Mouse (Mus musculus): Measurements from ENCODE around the gene Picalm. TPM values are rescaled to one million over a fixed set of nuclear protein-coding genes. Genes with fewer than 3 reads are reported as not detected.
A peak's percentile ranks its signal among the peaks of the same experiment; 100 is the strongest.

The Picalm gene
- polyA plus RNA-seq, 1 experiment from 2014 or later = 51.1 TPM

GRCm38 (mm10) chr7:90258701-90259100 is 128.7 kb downstream of the Picalm start:
- 78% methylated on average over 2 of the region's 2 CpGs for WGBS (ENCODE audit: insufficient replicate concordance)
- Histone ChIP-seq H3K4me2 (no peak overlapping the region), H3K9me3 (replicated peaks) (no peaks in the 10 kb centered on the region), H3K27ac (no peak overlapping the region), H3K27me3 (no peaks in the 10 kb centered on the region), H3K4me3 (replicated peaks) (no peak overlapping the region), H3K4me1 (replicated peaks) (peaks cover 4% of the 10 kb centered on the region; the same call in 1 of the 2 replicates), H3K9ac (no peak overlapping the region), H3K36me3 (no peaks in the 10 kb centered on the region)
- DNase-seq (no peak), ATAC-seq (ENCODE audit: low read depth) (no peak)

- Histone ChIP-seq H3K9me3 (replicated peaks) (no peaks in the 10 kb centered on the region), H3K27me3 (no peaks in the 10 kb centered on the region), H3K27ac (no peak overlapping the region), H3K4me1 (replicated peaks) (0 out of 2 replicates have a peak, but pooled peaks cover 4% of the 10 kb centered on the region), H3K36me3 (no peaks in the 10 kb centered on the region), H3K9ac (no peak overlapping the region), H3K4me3 (replicated peaks) (no peak overlapping the region), H3K4me2 (no peak overlapping the region)
- 22% methylated on average over 2 of the region's 2 CpGs for WGBS (ENCODE audit: insufficient replicate concordance)
- DNase-seq (no peak), ATAC-seq (ENCODE audit: low read depth) (0 out of 2 replicates have a peak, but pooled peaks have one; percentile 41)
These were observed 129.9 kb downstream of the Picalm start for GRCm38 (mm10) chr7:90259899-90260298.

- DNase-seq (no peak), ATAC-seq (ENCODE audit: low read depth) (no peak)
- no peaks in the 10 kb centered on the region for H3K36me3 ChIP-seq
- 36% methylated on average over 7 of the region's 7 CpGs for WGBS (ENCODE audit: insufficient replicate concordance)
- no peak overlapping the region for H3K9ac ChIP-seq
- peaks cover 9% of the 10 kb centered on the region for H3K4me1 ChIP-seq (replicated peaks)
- no peak overlapping the region for H3K4me3 ChIP-seq (replicated peaks)
- no peak overlapping the region for H3K27ac ChIP-seq
- H3K27me3 ChIP-seq = no peaks in the 10 kb centered on the region
- H3K9me3 ChIP-seq (replicated peaks) = no peaks in the 10 kb centered on the region
- no peak overlapping the region for H3K4me2 ChIP-seq
These were observed 132.0 kb downstream of the Picalm start for GRCm38 (mm10) chr7:90261902-90262599.

Other genes starting within 250 kb of the Picalm start
- gene Ccdc81, start 226.6 kb upstream of the Picalm start, polyA plus RNA-seq (2015; fragmentation: Nextera tagmentation; extraction: Ambion mirVana) = not detected in 2 replicates
- gene Hikeshi, start 189.0 kb upstream of the Picalm start, polyA plus RNA-seq (2015; fragmentation: Nextera tagmentation; extraction: Ambion mirVana) = 87.8 and 95.3 TPM in 2 replicates
- 45.1 and 50.3 TPM in 2 replicates for gene Eed, start 149.2 kb upstream of the Picalm start, polyA plus RNA-seq (2015; fragmentation: Nextera tagmentation; extraction: Ambion mirVana)
- not detected in 2 replicates for gene Ccdc83, start 135.6 kb downstream of the Picalm start, polyA plus RNA-seq (2015; fragmentation: Nextera tagmentation; extraction: Ambion mirVana)
- gene Sytl2, start 172.0 kb downstream of the Picalm start, polyA plus RNA-seq (2015; fragmentation: Nextera tagmentation; extraction: Ambion mirVana) = 0.77 and 0.93 TPM in 2 replicates